Mouse (Mus musculus): ENCODE data around the gene Mrpl45.

The Mrpl45 gene

GRCm38 (mm10) chr11:97333896-97334295 is 18.4 kb downstream of the Mrpl45 start:
- no peak for DNase-seq (ENCODE audit: low spot score)

DNA sequence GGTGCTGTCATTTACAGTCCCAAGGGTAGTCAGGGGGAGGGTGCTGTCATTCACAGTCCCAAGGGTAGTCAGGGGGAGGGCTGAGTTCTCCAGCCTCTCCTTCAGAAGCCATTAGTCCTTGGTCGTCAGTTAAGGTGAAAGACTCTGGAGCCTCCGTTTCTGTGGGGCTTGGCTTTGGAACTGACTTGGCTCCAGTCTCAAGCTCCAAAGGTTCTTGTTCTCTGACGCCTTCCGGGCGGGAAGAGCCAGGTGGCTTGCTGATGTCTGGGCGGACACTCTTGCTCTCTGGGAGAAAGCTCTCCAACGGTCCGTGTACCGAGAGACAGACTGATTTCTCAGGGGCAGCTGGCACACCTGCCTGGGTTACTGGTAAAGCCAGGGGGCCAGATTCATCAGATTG is 18.9 kb downstream of the Mrpl45 start:
- no peak for DNase-seq (ENCODE audit: low spot score)

GRCm38 (mm10) chr11:97336238-97336637 is 20.7 kb downstream of the Mrpl45 start:
- DNase-seq (ENCODE audit: low spot score), result no peak

GRCm38 (mm10) chr11:97336751-97337345 is 21.3 kb downstream of the Mrpl45 start:
- DNase-seq (ENCODE audit: low spot score), result no peak

GRCm38 (mm10) chr11:97337363-97337762 is 21.8 kb downstream of the Mrpl45 start:
- DNase-seq (ENCODE audit: low spot score), result no peak

DNA sequence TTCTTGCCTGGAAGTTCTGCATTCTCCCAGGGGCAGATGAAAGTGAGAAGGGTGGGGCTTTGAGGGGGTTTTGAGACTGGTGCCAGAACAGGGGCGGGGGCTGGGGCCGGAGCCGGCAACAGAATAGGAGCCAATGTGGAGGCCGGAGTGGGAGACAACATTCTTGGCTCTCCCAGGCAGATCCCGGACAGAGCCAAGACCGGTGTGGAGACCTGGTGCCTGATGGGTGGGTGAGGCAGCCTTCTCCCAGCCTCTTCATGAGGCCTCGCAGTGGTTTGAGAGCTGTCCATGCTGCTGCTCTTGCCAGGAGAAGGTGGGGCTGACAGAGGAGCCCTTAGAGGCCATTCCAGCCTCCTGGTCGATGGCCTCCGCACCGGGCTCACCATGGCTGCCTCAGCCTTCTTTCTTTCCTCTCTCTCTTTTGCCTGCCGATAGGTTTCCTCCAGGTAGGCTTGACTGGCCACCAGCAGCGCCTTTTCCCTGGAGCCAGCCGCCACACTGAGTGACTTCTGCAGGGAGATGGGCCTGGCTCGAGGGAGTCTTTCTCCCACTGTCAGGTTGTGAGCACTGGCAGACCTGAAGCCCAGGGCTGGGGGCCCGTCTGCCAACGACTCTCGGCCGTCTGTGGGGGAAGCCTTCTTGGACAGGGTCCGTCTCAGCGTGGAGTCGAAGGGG is 22.9 kb downstream of the Mrpl45 start:
- DNase-seq (ENCODE audit: low spot score), result peak; percentile 57

DNA sequence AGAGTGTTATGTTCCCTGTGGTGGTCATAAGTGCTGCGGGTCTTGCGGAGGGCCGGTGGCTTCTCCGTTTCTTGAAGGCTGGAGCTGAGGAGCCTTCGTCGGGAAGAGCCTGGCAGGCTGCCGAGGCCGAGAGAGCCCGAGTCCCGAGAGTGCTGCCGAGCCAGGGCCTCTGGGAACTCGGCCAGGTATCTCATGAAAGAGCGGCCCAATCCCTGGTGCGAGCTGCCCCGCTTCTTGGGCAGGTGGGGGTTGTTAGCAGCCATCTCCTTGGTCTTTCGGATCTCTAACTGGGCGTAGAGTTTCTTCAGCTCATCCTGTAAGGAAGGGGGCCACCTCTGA is 23.4 kb downstream of the Mrpl45 start:
- DNase-seq (ENCODE audit: low spot score), result peak; percentile 88

GRCm38 (mm10) chr11:97343175-97343574 is 27.7 kb downstream of the Mrpl45 start:
- no peak for DNase-seq (ENCODE audit: low spot score)

DNA sequence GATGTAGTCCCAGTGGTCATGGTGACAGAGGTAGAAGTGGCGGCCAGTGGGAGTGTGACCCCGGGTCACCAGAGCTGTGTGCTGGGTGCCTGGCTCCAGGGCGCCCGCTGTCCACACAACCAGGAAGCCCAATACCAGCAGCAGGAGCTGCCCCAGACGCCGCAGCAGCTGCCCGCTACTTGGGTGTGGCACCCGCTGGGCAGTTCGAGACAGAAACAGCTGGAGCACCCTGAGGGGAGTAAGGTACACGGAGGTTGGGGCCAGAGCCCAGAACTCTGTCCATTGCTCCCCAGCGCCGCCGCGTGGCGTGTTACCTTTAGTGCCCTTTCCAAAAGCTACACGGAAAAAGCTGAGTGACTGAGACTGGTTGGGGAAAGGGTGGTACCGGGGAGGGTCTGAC is 28.1 kb downstream of the Mrpl45 start:
- DNase-seq (ENCODE audit: low spot score), result peak; percentile 69

DNA sequence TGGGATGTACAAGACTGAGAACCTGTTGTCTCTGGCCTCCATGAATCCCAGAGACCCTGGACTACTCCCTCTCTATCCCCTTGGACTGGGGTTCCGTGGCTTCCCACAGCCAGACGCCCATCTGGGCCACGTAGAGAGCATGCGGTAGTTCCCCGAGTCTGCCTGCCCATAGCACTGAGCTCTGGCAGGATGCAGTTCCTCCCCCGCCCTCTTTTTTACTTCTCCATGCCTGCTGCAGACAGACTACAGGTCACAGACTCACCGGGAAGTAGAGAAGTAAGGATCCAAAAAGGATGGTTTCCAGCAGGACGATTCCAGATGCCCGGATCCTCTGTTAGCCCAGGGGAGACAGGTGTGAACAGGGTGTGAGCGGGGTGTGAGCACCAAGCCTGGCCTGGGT is 29.9 kb downstream of the Mrpl45 start:
- DNase-seq (ENCODE audit: low spot score), result no peak

DNA sequence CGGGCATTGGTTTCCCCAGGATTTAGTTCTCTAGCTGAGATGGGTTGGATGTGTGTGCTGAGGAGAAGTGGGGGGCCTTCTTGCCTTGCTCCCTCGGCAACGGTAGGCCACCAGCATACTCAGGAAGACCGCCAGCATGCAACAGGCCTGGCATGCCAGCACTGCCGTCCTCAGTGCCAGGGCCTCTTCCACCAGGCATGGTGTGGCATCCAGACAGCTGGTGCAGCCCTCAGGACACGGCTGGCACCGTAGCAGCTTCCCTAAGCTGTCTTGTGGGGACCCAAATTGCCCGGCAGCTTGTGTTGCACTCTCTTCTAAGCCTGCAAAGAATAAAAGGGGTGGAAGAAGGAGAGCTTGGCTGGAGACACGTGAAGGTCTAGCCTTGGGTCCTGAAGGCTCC is 30.9 kb downstream of the Mrpl45 start:
- no peak for DNase-seq (ENCODE audit: low spot score)

- DNase-seq (ENCODE audit: low spot score), result no peak
Measured at GRCm38 (mm10) chr11:97347291-97347690, 31.8 kb downstream of the Mrpl45 start.

DNA sequence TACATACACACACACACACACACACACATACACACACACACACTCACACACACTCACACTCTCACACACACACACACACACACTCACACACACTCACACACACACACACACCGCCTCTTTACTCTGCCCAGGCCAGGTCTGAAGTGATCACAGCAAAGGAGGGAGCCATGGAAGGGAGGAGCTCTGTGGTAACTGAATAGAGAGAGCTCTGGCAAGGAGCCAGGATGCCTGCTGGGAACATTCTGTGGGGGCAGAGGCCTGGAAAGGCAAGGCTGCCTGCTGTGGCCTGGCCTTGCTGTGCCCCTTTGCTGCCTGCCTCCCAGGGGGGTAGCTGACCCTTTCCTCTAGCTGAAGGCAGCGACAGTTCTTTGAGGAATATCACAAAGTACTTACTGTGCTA is 34.5 kb downstream of the Mrpl45 start:
- DNase-seq (ENCODE audit: low spot score), result peak; percentile 94

GRCm38 (mm10) chr11:97352027-97352684 is 36.6 kb downstream of the Mrpl45 start, which contains the start of gene Gpr179:
Gpr179 (minus strand) TSS chr11:97352077.
- no peak for DNase-seq (ENCODE audit: low spot score)

- DNase-seq (ENCODE audit: low spot score), result no peak
Measured at GRCm38 (mm10) chr11:97352935-97353597, 37.5 kb downstream of the Mrpl45 start.

DNA sequence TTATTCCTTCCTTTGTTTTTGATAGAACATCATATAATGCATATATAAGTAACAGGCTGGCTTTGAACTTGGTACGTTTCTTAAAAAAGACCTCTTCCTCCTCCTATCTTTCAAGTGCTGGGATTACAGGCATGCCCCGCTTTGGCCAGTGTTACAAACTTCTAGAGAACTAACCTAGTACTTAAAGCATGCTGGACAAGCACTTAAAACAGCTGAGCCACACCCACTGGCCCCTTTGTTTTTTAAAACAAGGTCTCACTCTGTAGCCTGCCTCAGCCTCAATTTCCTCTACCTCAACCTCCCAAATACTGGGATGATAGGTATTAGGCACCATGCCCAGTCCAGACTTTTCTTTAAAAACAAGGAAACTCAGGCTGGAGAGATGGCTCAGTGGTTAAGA is 39.1 kb downstream of the Mrpl45 start:
- DNase-seq (ENCODE audit: low spot score), result no peak

DNA sequence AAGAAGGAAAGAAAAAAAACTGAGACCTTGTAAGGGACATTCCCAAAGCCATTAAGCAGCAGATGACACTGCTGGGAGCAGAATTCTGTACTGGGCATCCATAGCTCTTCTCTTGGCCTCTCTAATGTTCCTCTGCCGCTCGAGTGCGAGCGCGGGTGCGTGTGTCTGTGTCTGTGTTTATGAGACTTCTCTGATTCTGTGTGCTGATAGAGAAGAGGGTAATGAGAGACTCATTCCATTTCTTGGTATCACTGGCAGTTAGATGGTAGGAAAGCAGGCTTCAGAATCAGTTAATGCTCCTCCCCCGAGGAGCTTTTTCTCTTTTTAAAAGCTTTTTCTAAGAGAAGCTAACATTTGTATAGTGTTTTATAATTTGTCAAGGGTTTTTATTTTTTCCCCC is 39.7 kb downstream of the Mrpl45 start:
- DNase-seq (ENCODE audit: low spot score), result no peak

GRCm38 (mm10) chr11:97357663-97358062 is 42.1 kb downstream of the Mrpl45 start:
- DNase-seq (ENCODE audit: low spot score), result peak; percentile 81

DNA sequence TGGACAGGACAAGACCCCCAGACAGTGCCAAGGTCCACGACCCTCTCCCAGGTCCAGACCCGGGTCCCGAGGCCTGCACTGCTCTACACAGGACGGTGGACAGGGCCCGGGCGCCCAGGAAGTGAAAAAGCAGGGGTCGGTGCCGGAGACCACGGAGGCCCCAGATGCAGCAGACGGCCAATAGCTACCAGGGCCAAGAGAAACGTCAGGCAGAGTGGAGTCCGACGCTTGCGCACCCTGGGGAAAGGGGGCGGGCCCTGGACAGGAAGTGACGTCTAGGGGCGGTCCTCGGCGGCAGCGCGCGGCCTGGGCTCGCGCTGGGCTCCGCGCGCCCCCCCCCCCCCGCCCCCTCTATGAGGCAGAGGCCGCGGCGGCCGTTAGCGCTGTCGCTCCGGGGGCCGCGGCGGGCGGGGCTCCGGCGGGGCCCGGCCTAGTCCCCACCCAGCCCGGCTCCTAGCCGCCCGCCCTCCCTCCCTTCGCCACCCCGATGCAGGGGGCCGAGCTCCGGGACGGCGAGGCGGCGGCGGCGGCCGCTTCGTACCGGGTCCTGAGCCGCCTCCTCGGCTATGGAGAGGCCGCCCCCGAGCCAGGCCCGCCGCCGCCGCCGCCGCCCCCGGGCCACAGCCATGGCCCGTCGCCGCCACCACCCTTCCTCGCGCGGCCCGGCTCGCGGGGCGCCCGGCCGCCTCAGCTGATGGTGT is 46.6 kb downstream of the Mrpl45 start, which contains the start of gene Socs7:
TSS of gene Socs7 (plus strand) at position 604 of the 701 bp plus-strand sequence.
- DNase-seq (ENCODE audit: low spot score), result peak; percentile 98

GRCm38 (mm10) chr11:97362649-97362942 is 47.1 kb downstream of the Mrpl45 start:
- DNase-seq (ENCODE audit: low spot score), result peak; percentile 69

- peak; percentile 67 for DNase-seq (ENCODE audit: low spot score)
Measured at GRCm38 (mm10) chr11:97362943-97363643, 47.6 kb downstream of the Mrpl45 start.

GRCm38 (mm10) chr11:97363644-97363995 is 48.1 kb downstream of the Mrpl45 start:
- no peak for DNase-seq (ENCODE audit: low spot score)

Measured in testis, postnatal 10 days (tissue).